Mouse (Mus musculus): Measurements from ENCODE around the gene Acss1. TPM values are rescaled to one million over a fixed set of nuclear protein-coding genes. Genes with fewer than 3 reads are reported as not detected.
A peak's percentile ranks its signal among the peaks of the same experiment; 100 is the strongest.

Acss1 gene
- polyA plus RNA-seq, 1 experiment from 2014 or later = 18.4 TPM

- Histone ChIP-seq H3K4me3 (ENCODE audit: low read depth, low read length) (no peak overlapping the region), H3K9me3 (replicated peaks; ENCODE audit: control insufficient read depth, low read length) (no peaks in the 10 kb centered on the region), H3K4me1 (ENCODE audit: control insufficient read depth, insufficient read depth, low read length) (peaks cover 19% of the 10 kb centered on the region; the same call in 1 of the 2 replicates), H3K27ac (ENCODE audit: low read depth, low read length) (no peak overlapping the region), H3K9ac (ENCODE audit: low read length) (no peak overlapping the region), H3K27me3 (replicated peaks; ENCODE audit: control insufficient read depth, insufficient read depth, low read length) (no peaks in the 10 kb centered on the region), H3K36me3 (ENCODE audit: control insufficient read depth, insufficient read depth, low read length) (no peaks in the 10 kb centered on the region), H3K4me2 (ENCODE audit: low read length) (no peak overlapping the region)
- WGBS = 76% methylated on average over 2 of the region's 2 CpGs
- no peak for ATAC-seq
- no peak for DNase-seq (ENCODE audit: low spot score)
Observed at GRCm38 (mm10) chr2:150669454-150670045, 1.2 kb upstream of the Acss1 start.

- Histone ChIP-seq H3K4me1 (ENCODE audit: control insufficient read depth, insufficient read depth, low read length) (peaks cover 20% of the 10 kb centered on the region; the same call in 1 of the 2 replicates), H3K9ac (ENCODE audit: low read length) (no peak overlapping the region), H3K27me3 (replicated peaks; ENCODE audit: control insufficient read depth, insufficient read depth, low read length) (no peaks in the 10 kb centered on the region), H3K36me3 (ENCODE audit: control insufficient read depth, insufficient read depth, low read length) (no peaks in the 10 kb centered on the region), H3K9me3 (replicated peaks; ENCODE audit: control insufficient read depth, low read length) (no peaks in the 10 kb centered on the region), H3K27ac (ENCODE audit: low read depth, low read length) (no peak overlapping the region), H3K4me2 (ENCODE audit: low read length) (peak overlapping the region; percentile 89), H3K4me3 (ENCODE audit: low read depth, low read length) (no peak overlapping the region)
- DNase-seq (ENCODE audit: low spot score) (no peak), ATAC-seq (no peak)
- 84% methylated on average over 5 of the region's 5 CpGs for WGBS
Observed at GRCm38 (mm10) chr2:150668956-150669355, 656 bp upstream of the Acss1 start.

DNA sequence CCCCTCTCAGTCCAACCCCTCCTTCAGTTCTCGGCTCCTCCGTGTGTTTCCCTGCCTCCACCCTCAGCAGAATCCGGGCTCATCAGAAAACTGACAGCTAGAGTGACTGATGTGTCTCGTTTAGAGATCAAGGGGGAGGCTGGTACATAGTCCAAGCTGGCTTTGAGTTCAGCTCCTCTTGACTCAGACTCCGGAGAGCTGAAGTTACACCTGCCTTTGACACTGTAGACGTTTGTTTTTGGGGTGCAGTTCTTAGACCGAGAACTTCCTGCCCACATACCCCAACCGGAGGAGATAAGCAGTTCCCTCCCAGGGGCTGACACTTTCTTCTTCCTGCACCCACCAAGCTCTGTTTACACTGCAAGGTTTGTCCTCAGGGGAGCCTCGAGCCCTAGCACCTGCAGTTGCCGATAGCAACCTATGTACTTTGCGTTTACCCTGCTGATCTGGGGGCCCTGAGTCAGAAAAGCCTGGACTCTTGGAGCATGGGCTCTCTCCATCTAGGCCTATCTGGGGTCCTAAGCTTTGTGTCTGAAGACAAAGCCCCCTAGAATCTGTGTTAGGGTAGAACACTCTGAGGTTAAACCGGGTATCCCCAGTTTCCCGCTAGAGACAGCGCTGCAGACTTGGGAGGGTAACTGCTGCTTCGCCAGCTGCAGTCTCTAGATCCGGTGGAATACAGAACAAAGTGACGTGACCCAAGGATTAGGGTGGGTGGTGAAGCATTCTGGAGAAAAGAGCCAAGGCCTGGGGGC is 1.1 kb downstream of the Acss1 start:
- Histone ChIP-seq H3K4me1 (ENCODE audit: control insufficient read depth, insufficient read depth, low read length) (peaks cover 29% of the 10 kb centered on the region; the same call in 1 of the 2 replicates), H3K27ac (ENCODE audit: low read depth, low read length) (peak overlapping the region; percentile 74), H3K27me3 (replicated peaks; ENCODE audit: control insufficient read depth, insufficient read depth, low read length) (no peaks in the 10 kb centered on the region), H3K36me3 (ENCODE audit: control insufficient read depth, insufficient read depth, low read length) (no peaks in the 10 kb centered on the region), H3K4me2 (ENCODE audit: low read length) (peak overlapping the region; percentile 89), H3K4me3 (ENCODE audit: low read depth, low read length) (peak overlapping the region; percentile 77), H3K9me3 (replicated peaks; ENCODE audit: control insufficient read depth, low read length) (no peaks in the 10 kb centered on the region), H3K9ac (ENCODE audit: low read length) (peak overlapping the region; percentile 85)
- WGBS = 3% methylated on average over 17 of the region's 17 CpGs
- peak; percentile 27 for ATAC-seq
- DNase-seq (ENCODE audit: low spot score) = no peak

DNA sequence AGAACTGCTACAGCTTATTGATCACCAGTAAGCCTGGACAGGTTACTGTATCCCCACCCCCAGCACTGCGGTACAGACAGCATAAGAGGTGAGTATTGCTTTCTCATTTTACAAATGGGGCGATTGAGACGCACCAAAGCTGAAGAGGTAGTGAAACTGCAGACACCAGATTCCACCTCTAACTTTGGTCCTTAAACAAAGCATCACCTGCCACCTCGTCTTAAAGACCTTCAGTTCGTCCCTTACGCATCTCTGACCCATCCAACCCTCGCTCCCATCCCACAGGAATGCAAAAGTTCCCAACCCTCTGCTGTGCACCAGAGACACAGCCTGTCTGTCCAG is 1.6 kb downstream of the Acss1 start:
- Histone ChIP-seq H3K9ac (ENCODE audit: low read length) (peak overlapping the region; percentile 85), H3K27me3 (replicated peaks; ENCODE audit: control insufficient read depth, insufficient read depth, low read length) (no peaks in the 10 kb centered on the region), H3K4me1 (ENCODE audit: control insufficient read depth, insufficient read depth, low read length) (peaks cover 29% of the 10 kb centered on the region; the same call in 1 of the 2 replicates), H3K9me3 (replicated peaks; ENCODE audit: control insufficient read depth, low read length) (no peaks in the 10 kb centered on the region), H3K36me3 (ENCODE audit: control insufficient read depth, insufficient read depth, low read length) (no peaks in the 10 kb centered on the region), H3K4me3 (ENCODE audit: low read depth, low read length) (peak overlapping the region; percentile 77), H3K4me2 (ENCODE audit: low read length) (peak overlapping the region; percentile 89), H3K27ac (ENCODE audit: low read depth, low read length) (peak overlapping the region; percentile 74; the same call in 1 of the 2 replicates)
- 37% methylated on average over 7 of the region's 7 CpGs for WGBS
- DNase-seq (ENCODE audit: low spot score) (no peak), ATAC-seq (0 out of 2 replicates have a peak, but pooled peaks have one; percentile 11)

DNA sequence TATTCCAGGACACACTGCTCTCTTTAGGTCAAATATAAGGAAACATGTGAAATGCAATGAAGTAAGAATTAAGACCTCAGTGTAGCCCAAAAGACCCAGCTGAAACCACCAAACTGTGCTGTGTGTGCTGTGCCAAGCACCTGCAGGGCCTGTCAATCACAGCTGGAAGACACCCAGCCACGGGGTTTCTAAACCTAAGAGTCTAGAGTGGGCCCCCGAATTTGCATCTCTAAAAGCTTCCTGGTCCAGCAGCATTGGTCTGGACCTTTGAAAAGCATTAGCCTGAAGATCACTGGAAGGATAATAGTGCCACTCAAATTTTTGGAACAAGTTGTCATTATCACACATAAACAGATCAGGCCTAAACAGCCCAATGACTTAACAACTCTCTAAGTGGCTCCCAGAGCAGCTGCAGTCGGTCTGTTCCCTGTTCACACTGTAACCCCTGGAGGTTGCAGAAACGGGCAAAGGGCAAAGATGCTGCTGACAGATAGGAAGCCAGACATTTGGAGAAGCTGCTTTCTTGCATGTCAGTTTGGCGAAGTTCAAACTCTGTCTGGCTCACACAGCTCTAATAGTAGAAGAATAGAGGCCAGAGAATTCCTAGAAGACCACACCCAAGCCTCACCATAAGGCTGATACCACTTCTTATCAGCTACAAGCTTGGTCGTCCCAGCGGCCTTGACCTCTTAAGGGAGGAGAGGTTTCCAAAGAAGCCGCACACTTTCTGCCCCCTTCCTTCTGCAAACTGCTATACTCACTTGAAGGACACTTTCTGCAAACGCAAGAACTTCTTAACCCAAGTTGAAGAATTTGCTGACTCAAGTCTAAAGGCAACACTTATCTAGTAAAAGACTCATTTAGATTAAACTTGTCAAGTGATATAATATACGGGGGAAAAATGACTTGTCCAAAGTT is 2.5 kb downstream of the Acss1 start:
- Histone ChIP-seq H3K4me2 (ENCODE audit: low read length) (peak overlapping the region; percentile 35), H3K9ac (ENCODE audit: low read length) (no peak overlapping the region), H3K27ac (ENCODE audit: low read depth, low read length) (peak overlapping the region; percentile 44; the same call in 1 of the 2 replicates), H3K27me3 (replicated peaks; ENCODE audit: control insufficient read depth, insufficient read depth, low read length) (no peaks in the 10 kb centered on the region), H3K9me3 (replicated peaks; ENCODE audit: control insufficient read depth, low read length) (no peaks in the 10 kb centered on the region), H3K36me3 (ENCODE audit: control insufficient read depth, insufficient read depth, low read length) (no peaks in the 10 kb centered on the region), H3K4me3 (ENCODE audit: low read depth, low read length) (no peak overlapping the region), H3K4me1 (ENCODE audit: control insufficient read depth, insufficient read depth, low read length) (peaks cover 32% of the 10 kb centered on the region; the same call in 1 of the 2 replicates)
- DNase-seq (ENCODE audit: low spot score) = peak; percentile 69
- WGBS = 49% methylated on average over 10 of the region's 10 CpGs
- ATAC-seq = peak; percentile 40

GRCm38 (mm10) chr2:150665006-150665405 is 3.3 kb downstream of the Acss1 start:
- no peaks in the 10 kb centered on the region for H3K9me3 ChIP-seq (replicated peaks; ENCODE audit: control insufficient read depth, low read length)

DNA sequence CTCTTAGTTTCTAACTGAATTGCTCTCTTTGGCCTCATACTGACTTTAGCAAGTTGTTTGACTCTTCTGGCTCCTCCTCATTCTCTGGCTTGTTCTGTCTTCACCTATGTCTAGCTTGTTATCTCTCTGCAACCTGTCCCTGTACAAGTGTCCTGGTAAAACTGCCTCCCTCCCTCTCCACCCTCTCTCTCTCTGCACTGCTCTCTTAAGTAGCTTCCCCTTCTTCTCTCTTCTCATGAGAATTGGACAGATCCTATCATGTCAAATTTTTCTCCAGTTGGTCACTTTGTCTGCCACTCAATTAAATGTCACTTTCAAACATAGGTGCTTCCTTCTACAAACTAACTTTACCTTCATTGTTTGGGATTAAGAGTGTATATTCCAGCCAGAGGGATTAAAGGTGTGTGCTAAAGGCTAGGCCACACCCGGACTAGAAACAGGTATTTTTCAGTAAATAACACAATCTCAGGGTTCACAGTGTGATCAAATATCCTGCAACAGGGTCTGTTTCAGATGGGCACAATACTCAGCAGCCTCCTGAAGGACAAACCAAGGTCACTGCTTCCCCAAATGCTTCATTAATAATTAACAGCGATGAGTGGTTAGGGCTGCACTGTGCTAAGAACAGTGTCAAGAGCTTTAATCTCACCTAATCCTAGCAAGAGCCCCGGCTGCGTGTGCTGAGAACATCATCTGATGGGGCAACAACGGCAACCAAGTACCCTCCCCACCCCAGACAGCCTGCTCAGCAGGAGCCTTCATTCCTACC is 4.0 kb downstream of the Acss1 start:
- peaks cover 32% of the 10 kb centered on the region; the same call in 1 of the 2 replicates for H3K4me1 ChIP-seq (ENCODE audit: control insufficient read depth, insufficient read depth, low read length)

More at GRCm38 (mm10) chr2:150665006-150665405, 3.3 kb downstream of the Acss1 start:
- Histone ChIP-seq H3K36me3 (ENCODE audit: control insufficient read depth, insufficient read depth, low read length) (no peaks in the 10 kb centered on the region), H3K4me1 (ENCODE audit: control insufficient read depth, insufficient read depth, low read length) (peaks cover 32% of the 10 kb centered on the region; the same call in 1 of the 2 replicates), H3K4me3 (ENCODE audit: low read depth, low read length) (no peak overlapping the region), H3K27me3 (replicated peaks; ENCODE audit: control insufficient read depth, insufficient read depth, low read length) (no peaks in the 10 kb centered on the region), H3K9ac (ENCODE audit: low read length) (no peak overlapping the region), H3K4me2 (ENCODE audit: low read length) (peak overlapping the region; percentile 35), H3K27ac (ENCODE audit: low read depth, low read length) (peak overlapping the region; percentile 44; the same call in 1 of the 2 replicates)
- WGBS = 63% methylated on average over 2 of the region's 2 CpGs
- ATAC-seq (no peak), DNase-seq (ENCODE audit: low spot score) (no peak)

DNA sequence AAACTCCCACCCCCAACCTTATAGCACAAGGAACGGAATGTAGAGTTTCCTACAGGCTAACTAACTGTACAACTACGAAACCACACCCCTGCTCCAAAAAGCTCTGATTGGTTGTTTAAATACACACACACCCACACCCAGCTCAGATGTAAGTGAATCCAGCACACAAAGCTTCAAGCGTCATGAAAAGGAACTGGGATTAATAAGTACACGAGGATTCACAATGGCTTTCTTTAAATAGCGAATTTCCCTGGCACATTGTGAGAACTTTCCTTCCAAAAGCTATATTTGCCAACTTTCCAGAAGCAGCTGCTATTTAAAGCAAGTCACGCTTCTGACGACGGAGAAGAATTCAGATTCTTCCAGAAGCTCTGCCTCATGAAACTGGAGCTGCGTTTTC is 5.0 kb downstream of the Acss1 start:
- peak overlapping the region; percentile 40; the same call in 1 of the 2 replicates for H3K27ac ChIP-seq (ENCODE audit: low read depth, low read length)
- 36% methylated on average over 9 of the region's 9 CpGs for WGBS
- H3K4me1 ChIP-seq (ENCODE audit: control insufficient read depth, insufficient read depth, low read length) = peaks cover 30% of the 10 kb centered on the region; the same call in 1 of the 2 replicates
- no peaks in the 10 kb centered on the region for H3K9me3 ChIP-seq (replicated peaks; ENCODE audit: control insufficient read depth, low read length)
- H3K27me3 ChIP-seq (replicated peaks; ENCODE audit: control insufficient read depth, insufficient read depth, low read length) = no peaks in the 10 kb centered on the region
- peak; percentile 84 for DNase-seq (ENCODE audit: low spot score)
- H3K9ac ChIP-seq (ENCODE audit: low read length) = no peak overlapping the region
- no peak overlapping the region for H3K4me3 ChIP-seq (ENCODE audit: low read depth, low read length)
- peaks cover 11% of the 10 kb centered on the region for H3K36me3 ChIP-seq (ENCODE audit: control insufficient read depth, insufficient read depth, low read length)
- peak; percentile 19; the same call in 1 of the 2 replicates for ATAC-seq
- H3K4me2 ChIP-seq (ENCODE audit: low read length) = no peak overlapping the region

More for the DNA sequence above, 4.0 kb downstream of the Acss1 start:
- peak overlapping the region; percentile 35; the same call in 1 of the 2 replicates for H3K4me2 ChIP-seq (ENCODE audit: low read length)
- no peak for DNase-seq (ENCODE audit: low spot score)
- H3K27me3 ChIP-seq (replicated peaks; ENCODE audit: control insufficient read depth, insufficient read depth, low read length) = no peaks in the 10 kb centered on the region
- H3K27ac ChIP-seq (ENCODE audit: low read depth, low read length) = 0 out of 2 replicates have a peak overlapping the region, but pooled peaks have one; percentile 44
- H3K36me3 ChIP-seq (ENCODE audit: control insufficient read depth, insufficient read depth, low read length) = peaks cover 5% of the 10 kb centered on the region; the same call in 1 of the 2 replicates
- no peaks in the 10 kb centered on the region for H3K9me3 ChIP-seq (replicated peaks; ENCODE audit: control insufficient read depth, low read length)
- H3K4me3 ChIP-seq (ENCODE audit: low read depth, low read length) = no peak overlapping the region
- WGBS = 79% methylated on average over 5 of the region's 5 CpGs
- no peak for ATAC-seq
- no peak overlapping the region for H3K9ac ChIP-seq (ENCODE audit: low read length)

Data from forebrain, embryonic 14.5 days (tissue).